Mouse (Mus musculus): ENCODE results near the gene Zfp69.

The Zfp69 gene

DNA sequence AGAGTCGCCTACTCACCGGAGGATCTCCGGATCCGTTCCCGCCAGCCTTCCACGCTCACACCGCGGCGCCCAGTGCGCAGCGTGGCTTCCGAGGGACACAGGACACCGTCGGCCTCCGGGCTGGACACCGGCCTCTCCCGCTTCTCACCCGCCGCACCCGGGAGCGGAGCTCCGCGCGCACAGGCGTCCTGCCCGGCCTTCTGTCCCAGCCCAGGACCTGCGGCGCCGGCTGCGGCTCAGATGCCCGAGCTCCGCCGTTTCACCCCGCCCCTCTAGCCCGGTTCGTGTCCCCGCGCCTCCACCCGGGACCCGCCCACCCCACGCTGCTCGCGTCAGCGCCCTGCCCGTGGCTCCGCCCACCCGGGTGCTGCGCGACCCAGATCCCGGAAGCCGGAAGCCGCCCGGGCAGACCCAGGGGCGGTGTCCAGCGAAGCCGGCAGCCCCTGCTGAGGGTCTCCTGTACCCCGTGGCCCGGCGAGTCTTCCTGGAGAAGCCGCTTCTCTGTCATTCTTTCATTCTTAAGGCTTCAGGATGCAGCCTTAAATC, at the start of gene Zfp69:
TSS of gene Zfp69 (minus strand) at position 272 of the 546 bp plus-strand sequence.
- DNase-seq (ENCODE audit: low spot score), result peak; percentile 83

DNA sequence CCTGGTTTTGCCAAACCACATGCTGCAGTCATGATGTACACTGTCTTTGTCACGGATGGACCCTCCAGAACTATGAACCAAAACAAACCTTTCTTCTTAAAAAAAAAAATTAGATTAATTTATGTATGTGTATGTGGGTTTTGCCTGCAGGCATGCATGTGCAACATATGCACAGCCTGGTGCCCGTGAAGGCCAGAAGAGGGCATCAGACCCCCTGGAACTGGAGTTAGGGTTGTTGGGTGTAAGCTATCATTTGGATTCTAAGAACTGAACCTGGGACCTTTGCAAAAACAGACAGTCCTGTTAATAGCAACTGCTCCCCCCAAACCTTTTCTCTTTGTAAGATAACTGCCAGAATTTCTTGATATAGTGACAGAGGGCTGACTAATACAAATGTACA, 49.5 kb upstream of the Zfp69 start:
- no peak for DNase-seq (ENCODE audit: low spot score)

DNA sequence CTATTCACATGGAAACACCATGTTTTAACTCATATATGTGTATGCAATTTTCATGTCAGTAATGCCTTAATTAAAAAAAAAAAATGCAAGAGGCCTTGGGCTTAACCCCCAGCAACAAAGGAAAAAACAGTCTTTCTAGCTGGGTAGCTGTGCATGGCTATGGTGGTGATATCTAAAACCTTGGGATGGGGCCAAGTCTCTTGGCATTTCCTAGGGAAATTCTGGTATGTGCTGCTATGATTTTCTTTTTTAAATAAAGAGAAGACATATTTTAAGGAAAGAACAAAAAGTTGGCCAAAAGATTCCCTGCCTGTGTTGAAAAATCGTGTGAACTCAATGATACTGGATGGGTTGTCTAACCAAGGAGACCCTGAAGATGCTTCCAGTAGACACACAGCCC, 44.4 kb upstream of the Zfp69 start:
- no peak for DNase-seq (ENCODE audit: low spot score)

GRCm38 (mm10) chr4:120993025-120993424, 41.5 kb upstream of the Zfp69 start:
- DNase-seq (ENCODE audit: low spot score), result no peak

- no peak for DNase-seq (ENCODE audit: low spot score)
Measured at GRCm38 (mm10) chr4:120992284-120992683, 40.8 kb upstream of the Zfp69 start.

- DNase-seq (ENCODE audit: low spot score), result no peak
Measured at GRCm38 (mm10) chr4:120987319-120987718, 35.8 kb upstream of the Zfp69 start.

GRCm38 (mm10) chr4:120986446-120986845, 34.9 kb upstream of the Zfp69 start:
- DNase-seq (ENCODE audit: low spot score), result peak; percentile 41

DNA sequence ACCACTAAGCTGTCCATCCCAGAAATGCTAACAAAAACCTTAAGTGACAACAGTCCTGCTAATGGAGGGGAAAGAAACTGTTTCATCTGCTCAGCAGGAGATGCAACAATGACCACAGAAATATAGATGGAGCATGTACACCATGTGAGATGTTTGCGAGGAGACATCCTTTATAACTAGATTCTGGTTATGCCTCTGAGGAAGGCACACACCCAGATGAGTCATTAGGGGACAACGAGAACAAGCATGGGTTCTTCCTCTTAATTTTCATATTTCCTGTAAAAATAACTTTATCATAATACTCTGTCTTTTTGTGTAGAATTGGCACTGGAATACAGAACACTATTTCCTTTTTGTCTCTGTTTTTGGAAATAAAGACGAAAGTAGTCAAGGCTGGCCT, 26.7 kb upstream of the Zfp69 start:
- DNase-seq (ENCODE audit: low spot score), result no peak

DNA sequence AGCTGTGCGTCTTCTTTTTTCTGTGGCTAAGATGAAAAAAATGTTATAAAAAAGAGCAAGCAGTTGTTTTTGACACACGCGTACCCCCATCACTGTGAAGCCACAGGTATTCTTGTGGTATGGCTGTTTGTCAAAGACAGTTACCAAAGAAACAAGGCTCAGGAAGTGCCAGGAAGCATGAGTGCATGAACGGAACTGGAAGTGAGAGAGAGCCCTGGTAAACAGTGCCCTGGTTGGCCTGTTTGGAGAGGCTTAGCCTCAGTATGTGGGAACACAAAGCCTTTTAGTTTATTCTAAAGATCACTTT, 23.9 kb upstream of the Zfp69 start:
- DNase-seq (ENCODE audit: low spot score), result no peak

- no peak for DNase-seq (ENCODE audit: low spot score)
Measured at GRCm38 (mm10) chr4:120974711-120975427, 23.4 kb upstream of the Zfp69 start.

- no peak for DNase-seq (ENCODE audit: low spot score)
Measured at GRCm38 (mm10) chr4:120971842-120972241, 20.3 kb upstream of the Zfp69 start.

DNA sequence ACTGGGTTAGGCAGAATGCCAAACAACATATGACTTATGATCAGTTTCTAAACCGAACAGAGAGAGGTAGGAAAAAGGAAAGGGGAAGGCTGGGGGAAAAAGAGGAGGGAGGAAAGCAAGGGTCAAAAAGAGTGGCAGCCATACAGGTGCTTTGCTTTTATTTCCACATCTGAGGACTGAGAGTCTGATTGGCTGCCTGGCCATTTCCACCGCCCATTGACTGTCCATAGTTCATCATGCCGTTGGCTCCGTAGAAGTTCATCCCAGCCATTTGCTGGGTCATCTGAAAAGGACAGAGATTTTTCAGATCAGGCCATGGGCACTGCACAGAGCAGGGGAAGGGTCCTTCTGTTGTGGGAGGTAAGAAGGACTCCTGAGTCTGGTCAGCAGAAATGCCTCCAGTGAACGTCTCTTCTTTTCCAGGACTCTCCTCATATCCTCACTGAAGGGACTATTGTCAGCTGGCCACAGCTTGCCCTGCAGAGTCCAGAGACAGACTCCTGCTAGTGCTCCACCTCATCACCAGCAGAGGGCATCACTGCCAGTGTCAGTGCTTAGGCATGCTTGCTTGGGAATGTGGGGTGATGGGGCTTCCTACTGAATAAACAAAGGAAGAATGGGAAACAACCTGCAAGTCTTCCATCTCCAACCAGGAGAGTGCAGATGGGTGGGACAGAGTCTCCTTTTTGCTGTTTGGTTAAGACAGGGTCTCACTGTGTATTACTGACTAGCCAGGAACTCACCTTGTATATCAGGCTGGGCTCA, 18.1 kb upstream of the Zfp69 start:
- no peak for DNase-seq (ENCODE audit: low spot score)

DNA sequence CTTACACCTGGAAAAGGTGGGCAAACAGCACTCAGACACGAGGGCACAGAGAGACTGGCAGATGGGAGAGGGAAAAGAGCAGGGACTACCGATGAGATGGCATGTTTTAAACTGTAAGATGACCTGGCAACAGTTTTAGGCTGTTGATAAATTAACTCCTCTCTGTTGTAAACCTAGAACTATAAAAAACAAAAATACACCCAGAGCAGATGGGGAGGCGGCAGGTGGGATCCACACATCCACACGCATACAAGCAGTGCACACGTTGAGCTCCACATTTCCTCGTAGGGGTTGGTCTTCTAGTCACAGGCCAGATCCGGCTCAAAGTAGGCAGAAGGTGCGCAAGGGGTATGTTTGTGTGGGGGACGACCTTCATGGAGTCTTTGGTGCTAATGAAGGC, 17.0 kb upstream of the Zfp69 start:
- DNase-seq (ENCODE audit: low spot score), result no peak

GRCm38 (mm10) chr4:120955586-120955985, 4.1 kb upstream of the Zfp69 start:
- no peak for DNase-seq (ENCODE audit: low spot score)

DNA sequence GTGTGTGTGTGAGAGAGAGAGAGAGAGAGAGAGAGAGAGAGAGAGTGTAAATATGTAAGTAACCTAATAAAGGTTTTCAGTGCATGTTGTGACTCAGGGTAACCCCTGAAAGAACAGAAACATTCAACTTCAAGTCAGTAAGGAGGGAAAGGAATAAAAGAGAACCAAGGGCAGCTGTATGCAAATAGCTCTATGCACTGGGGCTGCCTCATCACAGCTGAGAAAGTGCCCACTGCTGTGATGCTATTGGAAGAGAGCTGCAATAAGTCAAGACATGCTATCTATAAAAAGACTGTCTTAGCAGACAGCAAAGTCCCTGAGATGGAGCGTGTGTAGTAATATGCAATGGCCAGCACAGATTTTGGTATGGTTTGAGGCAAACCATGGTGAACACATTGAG, 2.2 kb upstream of the Zfp69 start:
- no peak for DNase-seq (ENCODE audit: low spot score)

DNA sequence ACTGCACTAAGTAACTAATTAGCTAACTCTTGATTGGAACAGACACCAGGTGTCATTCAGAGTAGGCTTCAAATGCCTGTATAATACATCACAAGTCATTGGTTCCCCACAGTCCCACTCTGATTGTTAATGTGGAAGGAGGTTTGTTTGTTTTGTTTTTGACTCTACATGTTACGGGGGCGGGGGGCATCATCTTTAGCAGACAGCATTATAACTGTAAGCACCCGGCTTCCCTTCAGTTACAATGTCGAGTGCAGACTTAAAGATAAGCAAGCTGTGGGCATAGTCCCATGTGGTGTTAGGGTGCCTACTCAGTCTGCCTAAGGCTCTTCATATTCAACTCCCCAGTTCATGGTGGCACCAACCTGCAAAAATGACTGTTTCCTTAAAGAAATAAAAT, 1.5 kb upstream of the Zfp69 start:
- no peak for DNase-seq (ENCODE audit: low spot score)

DNA sequence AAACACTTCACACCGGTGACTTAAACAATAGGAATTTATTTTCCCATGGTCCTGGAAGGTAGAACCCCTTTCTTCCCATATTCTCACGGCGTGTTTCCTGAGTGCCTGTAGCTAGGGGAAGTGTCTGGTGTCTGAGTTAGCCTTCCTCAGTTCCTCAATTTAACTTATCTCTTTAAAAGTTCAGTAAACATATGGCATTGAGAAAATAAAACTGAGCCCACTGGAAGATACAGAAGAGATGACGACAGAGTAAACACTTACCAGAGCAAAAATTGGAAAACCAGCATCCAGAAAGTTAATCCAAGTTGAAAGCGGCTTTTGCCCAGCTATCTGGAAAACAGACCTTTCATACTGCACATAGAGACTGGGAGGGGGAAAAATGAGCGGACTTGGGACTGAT, 664 bp upstream of the Zfp69 start:
- DNase-seq (ENCODE audit: low spot score), result no peak

DNA sequence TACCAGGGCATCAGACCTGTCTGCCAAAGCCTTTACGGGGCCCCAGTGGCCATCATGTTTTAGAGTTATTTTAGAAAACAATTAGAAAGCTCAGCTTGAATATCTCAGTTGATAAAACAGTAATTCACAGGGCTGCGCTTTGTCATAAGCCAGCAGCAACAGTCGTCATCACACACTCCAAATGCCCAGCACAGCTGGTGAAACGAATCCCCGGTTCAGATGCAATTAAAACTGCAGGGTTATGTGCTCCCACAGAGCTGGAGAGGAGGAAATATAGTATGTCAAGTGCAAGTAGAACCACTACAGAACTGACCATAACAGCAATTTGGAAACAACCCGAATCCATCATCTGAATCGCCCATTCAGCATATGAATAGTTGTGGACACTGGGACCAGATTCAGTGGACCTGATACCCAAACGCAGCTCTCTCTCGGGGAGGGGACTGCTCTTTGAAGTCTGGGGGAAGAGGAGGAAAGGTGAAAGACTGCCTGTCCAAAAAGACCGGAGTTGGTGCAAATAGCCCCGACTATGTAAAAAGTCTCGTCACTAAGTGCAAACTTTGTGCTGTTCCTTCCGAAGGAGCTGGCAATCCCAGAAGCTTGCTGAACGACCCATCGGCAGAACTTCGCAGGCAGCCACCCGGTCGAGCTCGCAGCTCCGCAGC, 604 bp downstream of the Zfp69 start:
- DNase-seq (ENCODE audit: low spot score), result no peak

- DNase-seq (ENCODE audit: low spot score), result no peak
Measured at GRCm38 (mm10) chr4:120948938-120949337, 2.6 kb downstream of the Zfp69 start.

- DNase-seq (ENCODE audit: low spot score), result no peak
Measured at GRCm38 (mm10) chr4:120935006-120935405, 16.5 kb downstream of the Zfp69 start.

DNA sequence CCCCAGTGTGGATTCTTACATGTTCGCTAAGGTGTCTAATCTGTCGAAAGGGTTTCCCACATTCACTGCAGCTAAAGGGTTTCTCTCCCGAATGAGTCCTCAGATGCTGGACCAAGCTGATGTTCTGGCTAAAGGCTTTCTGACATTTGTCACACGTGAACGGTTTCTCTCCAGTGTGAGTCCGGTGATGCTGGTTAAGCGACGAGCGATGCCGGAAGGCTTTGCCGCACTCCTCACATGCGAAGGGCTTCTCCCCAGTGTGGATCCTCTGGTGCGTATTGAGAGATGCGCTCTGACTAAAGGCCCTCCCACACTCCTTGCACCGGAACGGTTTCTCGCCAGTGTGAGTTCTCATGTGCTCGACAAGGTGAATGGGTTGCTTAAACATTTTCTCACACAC, 20.8 kb downstream of the Zfp69 start:
- DNase-seq (ENCODE audit: low spot score), result no peak

DNA sequence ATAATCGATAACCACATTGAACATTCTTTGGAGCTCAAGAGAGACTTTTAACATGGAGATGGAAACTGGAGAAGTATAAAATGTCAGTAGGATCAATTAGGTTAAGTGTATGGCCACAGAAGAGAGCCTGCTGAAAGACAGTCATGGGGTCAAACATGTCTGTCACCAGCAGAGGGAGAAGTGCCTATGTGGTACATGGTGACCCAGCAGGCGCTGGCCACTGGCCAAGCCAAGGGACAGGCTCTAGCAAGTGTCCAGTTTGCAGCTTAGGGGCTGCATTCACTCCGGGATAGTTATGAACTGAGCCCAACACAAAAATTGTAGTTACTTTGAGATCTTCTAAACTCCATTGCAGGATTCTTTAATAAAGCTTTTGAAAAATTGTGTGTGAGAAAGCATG, 22.8 kb downstream of the Zfp69 start:
- DNase-seq (ENCODE audit: low spot score), result no peak

DNA sequence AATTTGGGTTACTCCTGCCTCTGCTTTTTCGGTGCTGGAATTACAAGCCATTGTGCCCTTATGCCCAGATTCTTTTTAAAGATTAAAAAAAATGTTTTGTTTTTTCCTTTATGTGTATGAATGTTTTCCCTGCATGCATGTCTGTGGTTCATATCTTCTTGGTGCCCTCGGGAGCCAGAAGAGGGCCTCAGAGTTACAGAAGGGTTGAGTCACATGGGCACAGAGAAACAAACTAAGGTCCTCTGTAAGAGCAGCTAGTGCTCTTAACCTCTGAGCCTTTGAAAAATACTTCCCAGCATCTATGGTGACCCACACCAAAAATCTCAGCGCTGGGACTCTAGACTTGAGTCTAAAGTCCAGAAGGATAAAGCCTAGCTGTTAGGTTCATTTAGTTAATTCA, 26.1 kb downstream of the Zfp69 start:
- no peak for DNase-seq (ENCODE audit: low spot score)
